Mouse (Mus musculus) hindbrain, postnatal 0 days (tissue): ENCODE measurements around the gene Triobp. TPM values are rescaled to one million over a fixed set of nuclear protein-coding genes. Genes with fewer than 3 reads are reported as not detected.

ENCODE experiments used
- ATAC-seq: fragments of 200-750 bp; cut with Nextera tagmentation; 2 replicates; pipeline ENCODE4 v1.8.0; 2017; ENCODE audit warnings: mild to moderate bottlenecking, moderate TSS enrichment, moderate library complexity
- DNase-seq: peaks from one replicate; pipeline ENCODE4 v3.0.0-alpha.2; 2015; ENCODE audit warnings: low spot score
- H3K27ac ChIP-seq: fragments of 300-500 bp; sonication (generic); 2 replicates; pipeline ENCODE4 v1.5.1; 2014; ENCODE audit warnings: mild to moderate bottlenecking
- H3K27me3 ChIP-seq: fragments of 300-500 bp; sonication (generic); 2 replicates; pipeline ENCODE4 v1.6.1; 2014; ENCODE audit warnings: low read length, mixed read lengths; ENCODE audit not compliant: insufficient read depth
- H3K36me3 ChIP-seq: fragments of 300-500 bp; sonication (generic); 2 replicates; pipeline ENCODE4 v1.6.1; 2014; ENCODE audit warnings: low read length, mixed read lengths; ENCODE audit not compliant: insufficient read depth
- H3K4me1 ChIP-seq: fragments of 300-500 bp; sonication (generic); 2 replicates; pipeline ENCODE4 v1.6.1; 2014; ENCODE audit warnings: antibody characterized with exemption, low read length, mixed read lengths; ENCODE audit not compliant: insufficient read depth
- H3K4me2 ChIP-seq: fragments of 300-500 bp; sonication (generic); 2 replicates; pipeline ENCODE4 v1.6.1; 2014; ENCODE audit warnings: low read depth, mild to moderate bottlenecking, low read length, moderate library complexity, mixed read lengths
- H3K4me3 ChIP-seq: fragments of 300-500 bp; sonication (generic); 2 replicates; pipeline ENCODE4 v1.5.1; 2014; ENCODE audit warnings: low read length
- H3K9ac ChIP-seq: fragments of 300-500 bp; sonication (generic); replicated peaks from 2 replicates; pipeline ENCODE4 v1.6.1; 2014; ENCODE audit warnings: mild to moderate bottlenecking, low read length, moderate library complexity, mixed read lengths
- H3K9me3 ChIP-seq: fragments of 300-500 bp; sonication (generic); 2 replicates; pipeline ENCODE4 v1.6.1; 2016; ENCODE audit warnings: low read length, mixed read lengths
- CTCF ChIP-seq: IDR thresholded peaks from 2 replicates; pipeline ENCODE4 v1.5.1; 2016; ENCODE audit warnings: antibody characterized with exemption, control low read depth, low read depth
- WGBS: fragments of 180-500 bp; shearing (Covaris S2); extraction: QIAGEN DNeasy Blood & Tissue Kit; methylation state at CpG from one replicate; pipeline ENCODE4 v1.1.7; 2014; 5-methylcytosine and 5-hydroxymethylcytosine counted together
- polyA plus RNA-seq: library from polyadenylated mRNA; unstranded; fragments of >200 nt; fragmentation: Nextera tagmentation; extraction: Ambion mirVana; gene quantifications from 2 replicates; pipeline ENCODE4 v1.2.1, GENCODE M21; 2015
- total RNA-seq: library from RNA; depleted of rRNA; stranded (reverse); fragments of >200 nt; gene quantifications from 2 replicates; pipeline ENCODE4 v1.2.3, GENCODE M21; 2014

Gene Triobp
- total and polyA plus RNA-seq, 2 experiments from 2014 or later, result 20.7 to 57.6 TPM

GRCm38 (mm10) chr15:78957021-78957420 is 9.5 kb downstream of the Triobp start:
- Histone ChIP-seq H3K9me3 (no peaks in the 10 kb centered on the region), H3K27ac (no peak overlapping the region), H3K9ac (no peak overlapping the region), H3K4me1 (no peaks in the 10 kb centered on the region), H3K4me2 (no peak overlapping the region), H3K36me3 (peaks cover 25% of the 10 kb centered on the region), H3K27me3 (no peaks in the 10 kb centered on the region), H3K4me3 (no peak overlapping the region)
- no peak for TF ChIP-seq CTCF
- DNase-seq (no peak), ATAC-seq (no peak)
- 81% methylated on average over 15 of the region's 15 CpGs for WGBS

GRCm38 (mm10) chr15:78959537-78959936 is 12.0 kb downstream of the Triobp start:
- H3K27me3 ChIP-seq, result no peaks in the 10 kb centered on the region
- H3K4me1 ChIP-seq, result no peaks in the 10 kb centered on the region
- no peak overlapping the region for H3K4me2 ChIP-seq
- no peak for TF ChIP-seq CTCF
- H3K36me3 ChIP-seq, result peaks cover 23% of the 10 kb centered on the region
- WGBS, result 92% methylated on average over 11 of the region's 11 CpGs
- DNase-seq, result no peak
- H3K9me3 ChIP-seq, result no peaks in the 10 kb centered on the region
- ATAC-seq, result no peak
- no peak overlapping the region for H3K9ac ChIP-seq
- H3K4me3 ChIP-seq, result no peak overlapping the region
- no peak overlapping the region for H3K27ac ChIP-seq

- Histone ChIP-seq H3K27me3 (no peaks in the 10 kb centered on the region), H3K9ac (no peak overlapping the region), H3K4me1 (no peaks in the 10 kb centered on the region), H3K9me3 (no peaks in the 10 kb centered on the region), H3K4me2 (no peak overlapping the region), H3K27ac (no peak overlapping the region), H3K4me3 (no peak overlapping the region), H3K36me3 (peaks cover 23% of the 10 kb centered on the region)
- DNase-seq, result no peak
- no peak for ATAC-seq
- WGBS, result 80% methylated on average over 4 of the region's 4 CpGs
- TF ChIP-seq CTCF, result no peak
Measured at GRCm38 (mm10) chr15:78960088-78960487, 12.6 kb downstream of the Triobp start.

- Histone ChIP-seq H3K9ac (no peak overlapping the region), H3K36me3 (peaks cover 18% of the 10 kb centered on the region), H3K27ac (peak overlapping the region; percentile 41; the same call in 1 of the 2 replicates), H3K4me1 (no peaks in the 10 kb centered on the region), H3K27me3 (no peaks in the 10 kb centered on the region), H3K9me3 (no peaks in the 10 kb centered on the region), H3K4me3 (no peak overlapping the region), H3K4me2 (no peak overlapping the region)
- 34% methylated on average over 2 of the region's 2 CpGs for WGBS
- peak; percentile 88 for ATAC-seq
- DNase-seq, result peak; percentile 90
- peak; percentile 94 for TF ChIP-seq CTCF
Measured at GRCm38 (mm10) chr15:78962885-78963284, 15.4 kb downstream of the Triobp start.

- H3K4me3 ChIP-seq, result no peak overlapping the region
- no peak overlapping the region for H3K4me2 ChIP-seq
- TF ChIP-seq CTCF, result no peak
- no peak overlapping the region for H3K9ac ChIP-seq
- H3K36me3 ChIP-seq, result no peaks in the 10 kb centered on the region; the same call in 1 of the 2 replicates
- no peak for ATAC-seq
- no peak for DNase-seq
- no peak overlapping the region for H3K27ac ChIP-seq
- H3K9me3 ChIP-seq, result no peaks in the 10 kb centered on the region
- no peaks in the 10 kb centered on the region for H3K27me3 ChIP-seq
- 74% methylated on average over 6 of the region's 6 CpGs for WGBS
- no peaks in the 10 kb centered on the region for H3K4me1 ChIP-seq
Measured at GRCm38 (mm10) chr15:78971626-78972025, 24.1 kb downstream of the Triobp start.

- DNase-seq, result no peak
- Histone ChIP-seq H3K36me3 (no peaks in the 10 kb centered on the region), H3K9me3 (no peaks in the 10 kb centered on the region), H3K4me2 (no peak overlapping the region), H3K27me3 (no peaks in the 10 kb centered on the region), H3K4me1 (no peaks in the 10 kb centered on the region), H3K4me3 (no peak overlapping the region), H3K27ac (no peak overlapping the region), H3K9ac (no peak overlapping the region)
- TF ChIP-seq CTCF, result peak; percentile 57
- WGBS, result 70% methylated on average over 7 of the region's 7 CpGs
- ATAC-seq, result peak; percentile 52; the same call in 1 of the 2 replicates
Measured at GRCm38 (mm10) chr15:78973950-78974349, 26.4 kb downstream of the Triobp start.

- no peak overlapping the region for H3K4me3 ChIP-seq
- H3K9me3 ChIP-seq, result no peaks in the 10 kb centered on the region
- no peaks in the 10 kb centered on the region for H3K36me3 ChIP-seq
- no peak overlapping the region for H3K9ac ChIP-seq
- H3K27me3 ChIP-seq, result no peaks in the 10 kb centered on the region
- no peak for DNase-seq
- no peak overlapping the region for H3K4me2 ChIP-seq
- ATAC-seq, result no peak
- WGBS, result 91% methylated on average over 8 of the region's 8 CpGs
- no peak overlapping the region for H3K27ac ChIP-seq
- no peak for TF ChIP-seq CTCF
- H3K4me1 ChIP-seq, result no peaks in the 10 kb centered on the region
Measured at GRCm38 (mm10) chr15:78977676-78978159, 30.2 kb downstream of the Triobp start.
